Mouse (Mus musculus): ENCODE data around the gene Eif3l. TPM values are rescaled to one million over a fixed set of nuclear protein-coding genes. Genes with fewer than 3 reads are reported as not detected.

Gene Eif3l
- polyA plus RNA-seq, 2 experiments = 198 to 214 TPM

- no peak overlapping the region for H3K9ac ChIP-seq (ENCODE audit: low read depth, low read length, severe bottlenecking)
- H3K4me2 ChIP-seq (replicated peaks; ENCODE audit: low read depth, low read length, severe bottlenecking) = no peak overlapping the region
- no peaks in the 10 kb centered on the region for H3K27me3 ChIP-seq (ENCODE audit: control insufficient read depth, insufficient read depth, low read length)
- DNase-seq (ENCODE audit: low spot score) (no peak), ATAC-seq (ENCODE audit: low FRiP score, low read depth) (no peak)
- WGBS = 80% methylated on average over 9 of the region's 9 CpGs
- no peaks in the 10 kb centered on the region for H3K4me1 ChIP-seq (ENCODE audit: control insufficient read depth, insufficient read depth, low read length)
- no peak overlapping the region for H3K4me3 ChIP-seq (replicated peaks; ENCODE audit: low read length)
- peaks cover 84% of the 10 kb centered on the region for H3K36me3 ChIP-seq (ENCODE audit: control insufficient read depth, insufficient read depth, low read length)
- no peak overlapping the region for H3K27ac ChIP-seq (replicated peaks; ENCODE audit: low read depth, low read length)
- no peak for TF ChIP-seq POLR2A (IDR thresholded peaks at IDR 0.05; ENCODE audit: borderline replicate concordance, extremely low read depth, insufficient read depth, insufficient read length)
- H3K9me3 ChIP-seq (ENCODE audit: control insufficient read depth, low read length) = no peaks in the 10 kb centered on the region
Observed at GRCm38 (mm10) chr15:79119491-79119890, 44.5 kb downstream of the Eif3l start.

DNA sequence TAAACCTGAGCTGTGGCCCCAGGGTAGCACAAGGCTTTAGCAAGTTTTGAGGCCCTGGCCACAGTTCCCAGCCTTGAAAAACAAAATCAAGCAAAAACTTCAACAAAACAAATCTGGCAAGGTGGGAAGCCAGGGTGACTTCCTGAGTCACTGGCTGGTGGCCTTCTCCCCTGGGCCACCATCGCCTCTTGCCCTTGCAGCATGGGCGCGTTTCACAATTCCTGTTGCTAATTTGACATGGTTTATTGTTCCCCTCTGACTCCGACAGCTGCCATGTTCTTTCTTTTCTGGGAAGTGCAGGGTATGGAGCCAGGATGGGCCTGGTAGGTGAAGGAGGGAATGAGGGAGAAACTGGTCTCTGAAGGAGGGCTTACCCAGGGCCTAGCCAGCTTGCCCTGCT, 47.1 kb downstream of the Eif3l start:
- Histone ChIP-seq H3K4me3 (replicated peaks; ENCODE audit: low read length) (no peak overlapping the region), H3K27ac (replicated peaks; ENCODE audit: low read depth, low read length) (no peak overlapping the region), H3K9ac (ENCODE audit: low read depth, low read length, severe bottlenecking) (no peak overlapping the region), H3K4me2 (replicated peaks; ENCODE audit: low read depth, low read length, severe bottlenecking) (no peak overlapping the region), H3K9me3 (ENCODE audit: control insufficient read depth, low read length) (no peaks in the 10 kb centered on the region), H3K4me1 (ENCODE audit: control insufficient read depth, insufficient read depth, low read length) (no peaks in the 10 kb centered on the region), H3K27me3 (ENCODE audit: control insufficient read depth, insufficient read depth, low read length) (no peaks in the 10 kb centered on the region), H3K36me3 (ENCODE audit: control insufficient read depth, insufficient read depth, low read length) (peaks cover 89% of the 10 kb centered on the region)
- WGBS = 61% methylated on average over 4 of the region's 4 CpGs
- ATAC-seq (ENCODE audit: low FRiP score, low read depth) = no peak
- TF ChIP-seq POLR2A (IDR thresholded peaks at IDR 0.05; ENCODE audit: borderline replicate concordance, extremely low read depth, insufficient read depth, insufficient read length) = no peak
- DNase-seq (ENCODE audit: low spot score) = no peak

DNA sequence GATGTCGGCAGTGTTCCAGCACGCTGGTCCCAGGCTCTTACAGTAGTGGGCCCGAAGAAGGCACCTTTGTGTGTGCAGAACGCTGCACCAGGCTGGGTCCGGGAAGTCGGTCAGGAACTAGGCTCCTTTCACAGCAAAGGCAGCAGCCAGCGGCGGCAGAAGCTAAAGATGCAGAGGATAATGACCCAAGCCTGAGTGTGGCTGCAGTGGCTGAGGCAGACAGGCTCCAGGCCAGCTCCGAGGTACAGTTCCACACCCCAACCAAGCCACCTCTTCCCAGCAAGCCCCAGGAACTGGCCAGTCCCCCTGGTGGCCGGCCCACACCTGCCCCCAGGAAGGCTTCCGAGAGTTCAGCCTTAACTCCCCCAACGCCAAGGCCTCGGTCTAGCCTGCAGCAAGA, 47.6 kb downstream of the Eif3l start:
- ATAC-seq (ENCODE audit: low FRiP score, low read depth) = no peak

DNA sequence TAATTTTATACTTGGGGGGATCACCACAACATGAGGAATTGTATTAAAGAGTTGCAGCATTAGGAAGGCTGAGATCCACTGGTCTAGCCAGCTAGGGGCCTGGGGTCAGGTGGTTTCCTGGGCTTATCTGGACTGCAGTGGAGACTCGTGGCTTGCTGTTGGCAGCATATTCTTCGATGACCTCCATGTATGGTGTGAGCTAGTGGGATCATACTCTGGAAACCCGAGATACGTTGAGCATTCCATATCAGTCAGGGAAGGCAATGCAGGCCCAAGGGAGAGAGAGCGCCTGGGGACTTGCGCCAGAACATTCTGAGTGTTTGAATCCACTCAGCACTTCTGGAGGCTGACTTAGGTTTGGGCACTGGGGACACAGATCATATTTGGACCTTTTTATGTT, 48.8 kb downstream of the Eif3l start:
- DNase-seq (ENCODE audit: low spot score) (no peak), ATAC-seq (ENCODE audit: low FRiP score, low read depth) (no peak)
- Histone ChIP-seq H3K4me3 (replicated peaks; ENCODE audit: low read length) (no peak overlapping the region), H3K4me1 (ENCODE audit: control insufficient read depth, insufficient read depth, low read length) (no peaks in the 10 kb centered on the region), H3K9me3 (ENCODE audit: control insufficient read depth, low read length) (no peaks in the 10 kb centered on the region), H3K4me2 (replicated peaks; ENCODE audit: low read depth, low read length, severe bottlenecking) (no peak overlapping the region), H3K27ac (replicated peaks; ENCODE audit: low read depth, low read length) (no peak overlapping the region), H3K36me3 (ENCODE audit: control insufficient read depth, insufficient read depth, low read length) (peaks cover 89% of the 10 kb centered on the region), H3K9ac (ENCODE audit: low read depth, low read length, severe bottlenecking) (no peak overlapping the region), H3K27me3 (ENCODE audit: control insufficient read depth, insufficient read depth, low read length) (no peaks in the 10 kb centered on the region)
- WGBS = 88% methylated on average over 6 of the region's 6 CpGs
- TF ChIP-seq POLR2A (IDR thresholded peaks at IDR 0.05; ENCODE audit: borderline replicate concordance, extremely low read depth, insufficient read depth, insufficient read length) = no peak

More for the DNA sequence above, 47.6 kb downstream of the Eif3l start:
- whole genome bisulfite sequencing = 73% methylated on average over 13 of the region's 13 CpGs
- no peak overlapping the region for H3K4me2 ChIP-seq (replicated peaks; ENCODE audit: low read depth, low read length, severe bottlenecking)
- no peak for TF ChIP-seq POLR2A (IDR thresholded peaks at IDR 0.05; ENCODE audit: borderline replicate concordance, extremely low read depth, insufficient read depth, insufficient read length)
- peaks cover 89% of the 10 kb centered on the region for H3K36me3 ChIP-seq (ENCODE audit: control insufficient read depth, insufficient read depth, low read length)
- no peak overlapping the region for H3K9ac ChIP-seq (ENCODE audit: low read depth, low read length, severe bottlenecking)
- no peaks in the 10 kb centered on the region for H3K4me1 ChIP-seq (ENCODE audit: control insufficient read depth, insufficient read depth, low read length)
- no peak for DNase-seq (ENCODE audit: low spot score)
- no peak overlapping the region for H3K27ac ChIP-seq (replicated peaks; ENCODE audit: low read depth, low read length)
- no peaks in the 10 kb centered on the region for H3K27me3 ChIP-seq (ENCODE audit: control insufficient read depth, insufficient read depth, low read length)
- no peak overlapping the region for H3K4me3 ChIP-seq (replicated peaks; ENCODE audit: low read length)
- H3K9me3 ChIP-seq (ENCODE audit: control insufficient read depth, low read length) = no peaks in the 10 kb centered on the region

DNA sequence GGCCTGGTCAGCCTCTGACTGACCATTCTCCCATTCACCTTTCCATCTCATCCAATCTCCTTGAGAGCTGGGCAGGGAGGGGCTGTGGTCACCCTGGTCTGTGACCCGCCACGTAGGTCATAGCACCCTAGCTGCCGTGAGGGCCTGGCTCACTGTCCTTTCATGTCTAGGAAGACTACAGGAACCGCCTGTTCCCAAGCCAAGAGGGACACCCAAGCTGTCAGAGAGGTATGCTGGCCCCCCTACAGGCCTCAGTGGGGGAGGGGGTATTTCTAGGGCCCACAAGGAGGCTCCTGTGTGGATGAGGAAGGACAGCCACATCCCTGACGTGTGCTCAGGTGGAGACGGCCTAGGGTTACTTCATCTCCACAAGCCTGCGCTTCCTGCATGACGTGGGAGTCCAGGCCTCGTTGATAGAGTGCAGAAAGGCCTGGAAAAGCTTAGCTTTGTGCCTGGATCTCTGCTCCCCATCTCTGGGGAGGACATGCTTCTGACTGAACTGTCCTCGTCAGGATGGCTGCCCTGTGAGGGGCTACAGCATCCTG, 49.4 kb downstream of the Eif3l start:
- 78% methylated on average over 10 of the region's 10 CpGs for WGBS

More for the DNA sequence above, 49.4 kb downstream of the Eif3l start:
- H3K27me3 ChIP-seq (ENCODE audit: control insufficient read depth, insufficient read depth, low read length) = no peaks in the 10 kb centered on the region
- TF ChIP-seq POLR2A (IDR thresholded peaks at IDR 0.05; ENCODE audit: borderline replicate concordance, extremely low read depth, insufficient read depth, insufficient read length) = no peak
- no peak for ATAC-seq (ENCODE audit: low FRiP score, low read depth)
- H3K9ac ChIP-seq (ENCODE audit: low read depth, low read length, severe bottlenecking) = no peak overlapping the region
- H3K4me2 ChIP-seq (replicated peaks; ENCODE audit: low read depth, low read length, severe bottlenecking) = no peak overlapping the region
- no peak for DNase-seq (ENCODE audit: low spot score)
- no peak overlapping the region for H3K27ac ChIP-seq (replicated peaks; ENCODE audit: low read depth, low read length)
- H3K36me3 ChIP-seq (ENCODE audit: control insufficient read depth, insufficient read depth, low read length) = peaks cover 88% of the 10 kb centered on the region
- no peaks in the 10 kb centered on the region for H3K9me3 ChIP-seq (ENCODE audit: control insufficient read depth, low read length)
- no peak overlapping the region for H3K4me3 ChIP-seq (replicated peaks; ENCODE audit: low read length)
- no peaks in the 10 kb centered on the region for H3K4me1 ChIP-seq (ENCODE audit: control insufficient read depth, insufficient read depth, low read length)

Measured in limb, embryonic 14.5 days (tissue).